Mouse (Mus musculus): Measurements from ENCODE around the gene Ifrd1. TPM values are rescaled to one million over a fixed set of nuclear protein-coding genes. Genes with fewer than 3 reads are reported as not detected.

Gene Ifrd1
- polyA plus RNA-seq, 1 experiment from 2014 or later = 95.5 TPM

DNA sequence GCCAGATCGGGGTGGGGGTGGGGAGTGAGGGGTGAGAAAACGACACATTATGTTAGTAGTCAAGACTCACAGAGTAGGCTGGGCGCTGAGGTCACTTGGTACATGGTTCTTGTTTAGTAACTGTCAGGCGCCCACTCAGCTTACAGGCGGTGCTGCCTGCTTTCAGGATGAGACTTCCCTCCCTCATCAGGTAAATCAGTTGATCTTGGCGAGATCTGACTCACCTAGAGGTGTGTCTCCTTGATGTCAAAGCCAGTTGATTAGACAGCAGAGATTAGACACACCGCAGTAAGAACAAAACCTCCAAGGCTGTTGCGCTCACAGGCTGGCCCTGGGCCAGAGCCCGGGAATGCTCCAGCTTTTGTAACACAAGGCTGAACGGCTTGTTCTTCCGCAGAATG, 4.5 kb downstream of the Ifrd1 start:
- ChIA-PET POLR2A (no interaction called here), CTCF (no interaction called here)
- in situ Hi-C loops (cut with MboI; ENCODE audit: low pct_unique_long_range_greater_than_20kb) = no loop called here
- no peak for TF ChIP-seq CTCF (IDR thresholded peaks at IDR 0.05)
- no peak for ATAC-seq
- no peaks in the 10 kb centered on the region for H3K27me3 ChIP-seq
- DNase-seq (ENCODE audit: low read depth, low spot score) = no peak

- in situ Hi-C loops (cut with MboI; ENCODE audit: low pct_unique_long_range_greater_than_20kb) = no loop called here
- ATAC-seq (no peak), DNase-seq (ENCODE audit: low read depth, low spot score) (no peak)
- CTCF ChIA-PET = no interaction called here
- TF ChIP-seq CTCF (IDR thresholded peaks at IDR 0.05) = no peak
- POLR2A ChIA-PET = no interaction called here
- no peaks in the 10 kb centered on the region for H3K27me3 ChIP-seq
These were observed 5.1 kb downstream of the Ifrd1 start for GRCm38 (mm10) chr12:40243241-40243640.

DNA sequence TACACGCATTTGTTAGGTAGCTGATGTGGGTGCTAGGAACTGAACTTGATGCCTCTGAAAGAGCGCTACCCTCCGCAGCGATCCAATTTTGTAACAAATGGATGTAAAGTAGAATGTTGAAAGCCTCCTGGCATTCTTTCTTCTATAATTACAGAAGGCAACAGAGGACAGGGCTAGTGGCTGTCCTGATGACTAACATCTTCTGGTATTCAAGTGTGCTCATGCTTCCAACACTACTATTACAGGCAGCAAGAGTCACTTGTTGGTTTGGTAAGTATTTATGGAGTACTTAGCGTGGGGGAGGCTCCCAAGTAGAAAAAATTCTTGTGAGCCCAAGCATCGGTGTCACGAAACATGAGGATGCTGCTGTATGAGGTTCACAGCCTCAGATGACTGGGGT, 9.1 kb downstream of the Ifrd1 start:
- no peaks in the 10 kb centered on the region for H3K27me3 ChIP-seq
- peak; percentile 78 for ATAC-seq
- in situ Hi-C loops (cut with MboI; ENCODE audit: low pct_unique_long_range_greater_than_20kb) = no loop called here
- DNase-seq (ENCODE audit: low read depth, low spot score) = no peak
- POLR2A ChIA-PET = no interaction called here
- CTCF ChIA-PET = interaction anchor here (2.0 kb wide), 1 partner anchor 13 kb away, joined by 7 read pairs; no protein-coding TSS in a partner anchor
- TF ChIP-seq CTCF (IDR thresholded peaks at IDR 0.05) = no peak

GRCm38 (mm10) chr12:40232231-40232630, 16.1 kb downstream of the Ifrd1 start:
- POLR2A ChIA-PET = no interaction called here
- no peak for TF ChIP-seq CTCF (IDR thresholded peaks at IDR 0.05)
- CTCF ChIA-PET = no interaction called here
- in situ Hi-C loops (cut with MboI; ENCODE audit: low pct_unique_long_range_greater_than_20kb) = no loop called here
- DNase-seq (ENCODE audit: low read depth, low spot score) (no peak), ATAC-seq (no peak)
- no peaks in the 10 kb centered on the region for H3K27me3 ChIP-seq

- POLR2A ChIA-PET = no interaction called here
- in situ Hi-C loops (cut with MboI; ENCODE audit: low pct_unique_long_range_greater_than_20kb) = no loop called here
- TF ChIP-seq CTCF (IDR thresholded peaks at IDR 0.05) = no peak
- CTCF ChIA-PET = no interaction called here
- no peaks in the 10 kb centered on the region for H3K27me3 ChIP-seq
- no peak for DNase-seq (ENCODE audit: low read depth, low spot score)
- no peak for ATAC-seq
These were observed 16.7 kb downstream of the Ifrd1 start for GRCm38 (mm10) chr12:40231632-40232031.

GRCm38 (mm10) chr12:40224171-40224880, 24.0 kb downstream of the Ifrd1 start:
- ChIA-PET POLR2A (interaction anchor here (0.9 to 1.0 kb wide), 2 partner anchors 12 to 454 kb away, joined by 3 read pairs; no protein-coding TSS in a partner anchor), CTCF (interaction anchor here (0.7 kb wide), 1 partner anchor 12 kb away, joined by 3 read pairs; no protein-coding TSS in a partner anchor)

DNA sequence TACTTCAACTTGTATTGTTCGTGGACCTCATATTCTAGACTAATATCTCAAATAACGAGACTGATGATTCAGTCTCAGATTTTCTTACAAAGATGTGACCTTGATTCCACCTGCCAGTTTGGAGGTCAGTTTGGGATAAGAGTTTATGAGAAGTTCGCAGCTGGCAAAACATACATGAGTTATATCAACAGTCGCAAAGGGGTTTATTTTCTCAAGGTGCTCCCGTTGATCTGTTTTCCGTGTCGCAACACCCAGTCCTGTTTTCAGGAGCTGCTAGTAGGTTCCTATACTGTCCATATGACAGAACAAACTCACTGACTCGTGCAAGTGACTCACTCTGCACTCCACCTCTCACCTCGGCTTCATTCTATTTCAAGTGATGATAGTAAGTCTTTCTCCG, 24.6 kb downstream of the Ifrd1 start:
- ChIA-PET CTCF (interaction anchor here (0.7 kb wide), 1 partner anchor 457 kb away, joined by 3 read pairs; no protein-coding TSS in a partner anchor), POLR2A (interaction anchor here (0.5 to 1.0 kb wide), 2 partner anchors 455 to 1795 kb away, joined by 3 read pairs; no protein-coding TSS in a partner anchor)
- ATAC-seq (no peak), DNase-seq (ENCODE audit: low read depth, low spot score) (no peak)
- H3K27me3 ChIP-seq = no peaks in the 10 kb centered on the region
- no peak for TF ChIP-seq CTCF (IDR thresholded peaks at IDR 0.05)
- in situ Hi-C loops (cut with MboI; ENCODE audit: low pct_unique_long_range_greater_than_20kb) = no loop called here

More at GRCm38 (mm10) chr12:40224171-40224880, 24.0 kb downstream of the Ifrd1 start:
- TF ChIP-seq CTCF (IDR thresholded peaks at IDR 0.05) = no peak
- in situ Hi-C loops (cut with MboI; ENCODE audit: low pct_unique_long_range_greater_than_20kb) = no loop called here
- H3K27me3 ChIP-seq = no peaks in the 10 kb centered on the region
- ATAC-seq (no peak), DNase-seq (ENCODE audit: low read depth, low spot score) (no peak)

DNA sequence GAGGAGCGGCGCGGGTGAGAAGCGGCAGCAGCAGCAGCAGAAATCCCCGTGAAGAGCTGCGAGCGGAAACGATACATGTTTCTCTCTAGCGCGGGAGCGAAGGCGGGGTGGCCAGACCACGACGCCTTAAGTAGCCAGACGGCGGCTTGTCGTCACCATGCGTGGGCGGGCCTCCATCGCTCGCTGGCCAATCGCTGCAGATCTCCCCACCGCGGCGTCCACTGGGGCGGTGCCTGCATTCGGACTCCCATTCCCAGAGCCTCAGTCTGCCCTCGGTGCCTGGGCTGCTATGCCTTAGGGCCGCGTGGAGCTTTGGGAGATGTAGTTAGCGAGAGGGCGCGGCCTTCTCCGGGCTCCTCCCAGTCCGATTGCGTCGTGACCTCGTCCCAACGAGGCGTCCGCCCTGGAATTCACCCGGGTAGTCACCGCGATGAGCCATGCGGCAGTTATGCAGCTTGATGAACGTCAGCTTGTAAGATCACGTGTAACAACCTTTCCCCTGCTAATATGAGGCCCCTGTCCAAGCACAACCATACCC, 25.2 kb downstream of the Ifrd1 start:
- H3K27me3 ChIP-seq = no peaks in the 10 kb centered on the region
- DNase-seq (ENCODE audit: low read depth, low spot score) (peak; percentile 93), ATAC-seq (peak; percentile 98)
- POLR2A ChIA-PET = interaction anchor here (0.5 to 1.0 kb wide), 2 partner anchors 455 to 1795 kb away, joined by 3 read pairs; no protein-coding TSS in a partner anchor
- TF ChIP-seq CTCF (IDR thresholded peaks at IDR 0.05) = no peak
- CTCF ChIA-PET = interaction anchor here (0.6 to 0.7 kb wide), 2 partner anchors 9 to 457 kb away, joined by 3 read pairs; no protein-coding TSS in a partner anchor
- in situ Hi-C loops (cut with MboI; ENCODE audit: low pct_unique_long_range_greater_than_20kb) = no loop called here

DNA sequence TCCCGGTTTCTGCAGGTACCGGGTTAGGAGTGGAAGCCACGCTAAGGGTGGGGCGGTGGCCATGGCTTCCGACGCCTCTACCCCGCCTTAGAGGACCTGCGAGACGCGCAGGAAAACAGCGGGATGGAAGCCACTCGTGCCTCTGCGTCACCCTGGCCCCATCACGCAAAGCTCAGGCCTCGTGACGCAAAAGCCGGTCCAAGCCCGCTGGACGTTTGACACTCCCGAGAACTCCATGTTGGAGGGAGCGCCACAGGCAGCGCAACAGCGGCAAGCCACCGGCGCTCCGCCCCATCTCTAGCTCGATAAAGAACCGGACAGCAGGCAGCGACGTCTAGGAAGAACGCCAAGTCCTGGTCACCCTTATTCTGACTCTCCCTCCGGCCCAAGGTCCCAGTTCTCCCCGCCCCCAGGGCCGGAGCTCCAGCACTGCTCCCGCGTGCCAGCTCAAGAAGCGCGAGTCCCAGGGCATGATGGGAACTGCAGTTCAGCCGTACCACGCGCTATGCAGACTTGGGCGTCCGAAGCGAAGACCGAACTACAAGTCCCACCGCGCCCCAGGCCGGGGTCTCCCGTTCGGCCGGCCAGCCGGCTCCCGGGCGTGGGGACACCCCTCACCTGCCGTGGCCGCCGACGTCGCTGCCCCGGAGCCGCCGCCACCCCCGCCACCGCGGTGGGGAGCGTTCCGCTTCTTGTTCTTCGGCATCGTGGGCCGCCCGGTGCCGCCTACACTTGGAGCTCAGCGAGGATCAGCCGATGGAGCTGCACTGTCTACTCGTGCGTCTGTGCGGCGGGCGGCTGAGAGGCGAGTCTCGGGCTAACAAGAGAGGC, 25.8 kb downstream of the Ifrd1 start:
- DNase-seq (ENCODE audit: low read depth, low spot score) (peak; percentile 82), ATAC-seq (peak; percentile 87)
- in situ Hi-C loops (cut with MboI; ENCODE audit: low pct_unique_long_range_greater_than_20kb) = no loop called here
- CTCF ChIA-PET = interaction anchor here (0.6 kb wide), 1 partner anchor 9 kb away, joined by 3 read pairs; no protein-coding TSS in a partner anchor
- no peaks in the 10 kb centered on the region for H3K27me3 ChIP-seq
- TF ChIP-seq CTCF (IDR thresholded peaks at IDR 0.05) = no peak
- POLR2A ChIA-PET = no interaction called here

DNA sequence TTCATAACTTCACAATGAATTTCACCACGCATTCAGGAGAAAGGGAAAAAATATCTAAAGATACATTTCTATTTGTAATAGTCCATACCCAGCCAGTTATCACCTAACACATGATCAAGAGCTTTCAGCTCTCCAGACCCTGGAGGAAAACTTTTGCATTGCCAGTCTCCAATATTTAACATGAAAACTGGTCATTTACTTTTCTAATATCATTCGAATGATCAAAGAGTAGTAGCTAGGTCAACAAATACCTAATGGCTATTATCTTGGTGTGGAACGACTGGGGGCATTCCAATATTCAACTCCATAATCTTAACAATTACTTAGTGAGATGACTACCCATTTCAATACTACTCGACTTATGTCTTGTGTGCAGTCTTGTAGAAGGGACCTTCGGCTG, 26.7 kb downstream of the Ifrd1 start:
- ATAC-seq (no peak), DNase-seq (ENCODE audit: low read depth, low spot score) (no peak)
- CTCF ChIA-PET = no interaction called here
- no peaks in the 10 kb centered on the region for H3K27me3 ChIP-seq
- POLR2A ChIA-PET = interaction anchor here (0.6 kb wide), 1 partner anchor 91 kb away, joined by 4 read pairs; no protein-coding TSS in a partner anchor
- TF ChIP-seq CTCF (IDR thresholded peaks at IDR 0.05) = no peak
- in situ Hi-C loops (cut with MboI; ENCODE audit: low pct_unique_long_range_greater_than_20kb) = no loop called here
